Mouse (Mus musculus) layer of hippocampus, adult 9-11 months (tissue): ENCODE results near the gene Scgb1b18.
"Not testable (repeated sequence)": the region's sequence is repeated elsewhere in the genome, so short reads cannot be mapped to it uniquely, and the experiment has no call there.

Experiments
- DNase-seq: peaks from one replicate; pipeline ENCODE4 v3.0.0; 2022

Scgb1b18 gene

GRCm38 (mm10) chr7:33185268-33185667 lies at the start of gene Scgb1b18:
Scgb1b18 (plus strand) TSS chr7:33185568.
- DNase-seq: not testable (repeated sequence)

GRCm38 (mm10) chr7:33173764-33174163 lies 11.6 kb upstream of the Scgb1b18 start, which contains the start of gene Scgb2b18:
Scgb2b18 (minus strand) TSS chr7:33173864.
- not testable (repeated sequence) for DNase-seq
